Mouse (Mus musculus) CH12.LX (cell line): ENCODE results near the gene Lrfn1. TPM values are rescaled to one million over a fixed set of nuclear protein-coding genes. Genes with fewer than 3 reads are reported as not detected.

Experiments
- DNase-seq: peaks from one replicate; pipeline ENCODE4 v3.0.0-alpha.2; 2013; ENCODE audit errors: extremely low read depth
- H3K27ac ChIP-seq: 2 replicates; pipeline ENCODE4 v1.5.1; 2012; ENCODE audit warnings: low read depth, mild to moderate bottlenecking, control low read depth, moderate library complexity; ENCODE audit not compliant: insufficient read depth
- H3K27me3 ChIP-seq: replicated peaks from 2 replicates; pipeline ENCODE3; 2012; ENCODE audit warnings: inconsistent platforms
- H3K36me3 ChIP-seq, 2 experiments: replicated peaks in 1 of 2; 2 replicates each; pipeline versions ENCODE3 to v1.6.1; 2012; ENCODE audit warnings: inconsistent platforms in 1 of 2, low read length in 1 of 2, mild to moderate bottlenecking in 1 of 2, mixed read lengths in 1 of 2, moderate library complexity in 1 of 2; ENCODE audit not compliant: control insufficient read depth in 1 of 2, insufficient read depth in 1 of 2
- H3K4me1 ChIP-seq, 2 experiments: 2 replicates each; pipeline ENCODE4 v1.6.1; 2012; ENCODE audit warnings: inconsistent platforms in 1 of 2, moderate library complexity in 1 of 2; ENCODE audit not compliant: insufficient read depth in 2 of 2, control insufficient read depth in 1 of 2
- H3K4me2 ChIP-seq: 2 replicates; pipeline ENCODE4 v1.6.1; 2012; ENCODE audit warnings: low read depth, mild to moderate bottlenecking, control low read depth; ENCODE audit not compliant: poor library complexity, insufficient read depth, severe bottlenecking
- H3K4me3 ChIP-seq, 3 experiments: fragments of 150-350 bp in 1 of 3; sonication (generic) in 1 of 3; replicated peaks in 1 of 3; 2 replicates each; pipeline versions ENCODE3 to v1.5.1; 2011 to 2012; ENCODE audit warnings: low read depth in 2 of 3, low read length in 2 of 3, mild to moderate bottlenecking in 2 of 3, moderate library complexity in 2 of 3, control low read depth in 1 of 3, improper control_type of control experiment in 1 of 3, inconsistent platforms in 1 of 3, mixed read lengths in 1 of 3; ENCODE audit not compliant: poor library complexity in 1 of 3
- H3K79me2 ChIP-seq: replicated peaks from 2 replicates; pipeline ENCODE4 v1.6.1; 2012; ENCODE audit warnings: mild to moderate bottlenecking, moderate library complexity; ENCODE audit not compliant: control insufficient read depth, poor library complexity, insufficient read depth, severe bottlenecking; ENCODE audit errors: extremely low read depth
- H3K9ac ChIP-seq: 2 replicates; pipeline ENCODE4 v1.6.1; 2012; ENCODE audit warnings: low read depth, mild to moderate bottlenecking, control low read depth, moderate library complexity; ENCODE audit not compliant: insufficient read depth
- H3K9me3 ChIP-seq: replicated peaks from 2 replicates; pipeline ENCODE3; 2012; ENCODE audit warnings: low read length, inconsistent platforms, mixed read lengths
- BHLHE40 ChIP-seq: IDR thresholded peaks from 2 replicates; pipeline ENCODE4 v1.6.1; 2011; ENCODE audit warnings: mild to moderate bottlenecking, low read depth, low read length, improper control_type of control experiment
- CHD1 ChIP-seq: IDR thresholded peaks from 2 replicates; pipeline ENCODE4 v1.6.1; 2012; ENCODE audit warnings: low read depth, low read length, improper control_type of control experiment, inconsistent platforms
- E2F4 ChIP-seq: IDR thresholded peaks from 2 replicates; pipeline ENCODE4 v1.6.1; 2011; ENCODE audit warnings: low read depth, low read length, improper control_type of control experiment; ENCODE audit not compliant: insufficient replicate concordance
- GABPA ChIP-seq: IDR thresholded peaks from 2 replicates; pipeline ENCODE4 v1.6.1; 2012; ENCODE audit warnings: low read depth, low read length, improper control_type of control experiment, inconsistent platforms; ENCODE audit not compliant: insufficient replicate concordance
- JUN ChIP-seq: IDR thresholded peaks from 2 replicates; pipeline ENCODE4 v1.6.1; 2011; ENCODE audit warnings: low read depth, mild to moderate bottlenecking, low read length, improper control_type of control experiment, moderate library complexity; ENCODE audit not compliant: insufficient read depth
- KAT2A ChIP-seq: IDR thresholded peaks from 2 replicates; pipeline ENCODE4 v1.6.1; 2012; ENCODE audit warnings: low read length, improper control_type of control experiment, inconsistent platforms; ENCODE audit not compliant: insufficient replicate concordance
- MXI1 ChIP-seq: IDR thresholded peaks from 2 replicates; pipeline ENCODE4 v1.6.1; 2011; ENCODE audit warnings: mild to moderate bottlenecking, low read depth, low read length, improper control_type of control experiment
- NELFE ChIP-seq: IDR thresholded peaks from 2 replicates; pipeline ENCODE4 v1.6.1; 2011; ENCODE audit warnings: low read depth, low read length, improper control_type of control experiment
- NRF1 ChIP-seq: IDR thresholded peaks from 2 replicates; pipeline ENCODE4 v1.6.1; 2014; ENCODE audit warnings: low read depth, mild to moderate bottlenecking, inconsistent platforms, low read length, improper control_type of control experiment, moderate library complexity
- POLR2A ChIP-seq: IDR thresholded peaks from 2 replicates; pipeline ENCODE4 v1.6.1; 2011; ENCODE audit warnings: low read depth, mild to moderate bottlenecking, improper control_type of control experiment, low read length
- RCOR1 ChIP-seq: conservative IDR thresholded peaks from 2 replicates; pipeline ENCODE4 v1.6.1; 2012; ENCODE audit warnings: low read depth, mild to moderate bottlenecking, inconsistent platforms, low read length, improper control_type of control experiment
- TCF12 ChIP-seq: IDR thresholded peaks from 2 replicates; pipeline ENCODE4 v1.6.1; 2014; ENCODE audit warnings: low read depth, mild to moderate bottlenecking, inconsistent platforms, low read length, improper control_type of control experiment
- ZKSCAN1 ChIP-seq: IDR thresholded peaks from 2 replicates; pipeline ENCODE4 v1.6.1; 2012; ENCODE audit warnings: low read depth, inconsistent platforms, low read length, improper control_type of control experiment, borderline replicate concordance
- dilution Hi-C: fragments of 300-500 bp; cut with MboI; formaldehyde crosslinking; loops from 2 replicates; pipeline ENCODE4 v1.14.3; 2020; ENCODE audit warnings: low sequenced_read_pairs; ENCODE audit not compliant: extremely low pct_unique_long_range_greater_than_20kb, extremely low pct_ligation_motif_present
- in situ Hi-C: fragments of 300-500 bp; cut with MboI; formaldehyde crosslinking; loops from 3 replicates; pipeline ENCODE4 v1.14.3; 2019; ENCODE audit warnings: low sequenced_read_pairs, low pct_ligation_motif_present, low pct_unique_long_range_greater_than_20kb, mixed read lengths
- polyA plus RNA-seq: library from polyadenylated mRNA; unstranded; fragments of >175 nt; gene quantifications from 2 replicates; pipeline ENCODE4 v1.2.1, GENCODE M21; 2012; ENCODE audit warnings: low read depth; ENCODE audit not compliant: insufficient read length
- total RNA-seq, 2 experiments: library from RNA; depleted of rRNA; stranded (reverse); fragments of 300-350 nt in 1 of 2; fragments of >200 nt in 1 of 2; gene quantifications; 2 replicates each; pipeline ENCODE4 v1.2.3; 2012 to 2014

The Lrfn1 gene
- total RNA-seq (2012; rRNA removed) = 1.9 and 2.7 TPM in 2 replicates
- total RNA-seq (2014; rRNA removed) = 0.31 and 0.67 TPM in 2 replicates
- polyA plus RNA-seq = 0.99 and 1.00 TPM in 2 replicates

- dilution Hi-C loops = no loop called here
- H3K4me1 ChIP-seq = peaks cover 2 to 5% of the 10 kb centered on the region in 2 experiments; a peak in 2 of 4 replicates
- H3K36me3 ChIP-seq = peaks cover 0 to 4% of the 10 kb centered on the region in 2 experiments
- in situ Hi-C loops = loop anchor here (5.0 kb wide), 1 partner anchor 141 kb away; no protein-coding TSS in a partner anchor
- DNase-seq = no peak
- no peaks in the 10 kb centered on the region for H3K79me2 ChIP-seq
- peaks cover 29% of the 10 kb centered on the region for H3K27me3 ChIP-seq
- no peaks in the 10 kb centered on the region for H3K9me3 ChIP-seq
- H3K9ac ChIP-seq = peak within 1 kb of the TSS; percentile 71
- H3K4me2 ChIP-seq = peak within 1 kb of the TSS; percentile 90
- no peak within 1 kb of the TSS for H3K27ac ChIP-seq
- TF ChIP-seq NRF1 = peak; percentile 16; the same call in 1 of the 2 replicates
- TF ChIP-seq E2F4 = no peak
- no peak for TF ChIP-seq BHLHE40
- TF ChIP-seq MXI1 = no peak
- no peak for TF ChIP-seq POLR2A
- TF ChIP-seq, all 38 proteins: peak for 1
- peak within 1 kb of the TSS; percentile 35 to 98 (median 56) for H3K4me3 ChIP-seq
Measured at GRCm38 (mm10) chr7:28451531-28452360, at the start of gene Lrfn1. Gene Lrfn1, plus strand, starts transcription at chr7:28451980.

GRCm38 (mm10) chr7:28410841-28411475 is 40.8 kb upstream of the Lrfn1 start:
- no peaks in the 10 kb centered on the region for H3K79me2 ChIP-seq
- no peak for TF ChIP-seq KAT2A
- TF ChIP-seq NELFE = no peak
- TF ChIP-seq MXI1 = no peak
- TF ChIP-seq JUN = no peak
- TF ChIP-seq CHD1 = no peak
- TF ChIP-seq RCOR1 = no peak
- no peak for TF ChIP-seq ZKSCAN1
- no peak for TF ChIP-seq GABPA
- TF ChIP-seq TCF12 = no peak
- H3K4me3 ChIP-seq = no peak overlapping the region
- H3K27me3 ChIP-seq = no peaks in the 10 kb centered on the region
- H3K9me3 ChIP-seq = no peaks in the 10 kb centered on the region
- H3K9ac ChIP-seq = no peak overlapping the region
- H3K4me2 ChIP-seq = no peak overlapping the region
- no peaks in the 10 kb centered on the region for H3K4me1 ChIP-seq
- peaks cover 57 to 93% of the 10 kb centered on the region in 2 experiments for H3K36me3 ChIP-seq
- H3K27ac ChIP-seq = no peak overlapping the region
- dilution Hi-C loops = no loop called here
- no peak for DNase-seq
- in situ Hi-C loops = no loop called here
